Mouse (Mus musculus): Measurements from ENCODE around the gene Isoc2b. TPM values are rescaled to one million over a fixed set of nuclear protein-coding genes. Genes with fewer than 3 reads are reported as not detected.
"Not testable (repeated sequence)": the region's sequence is repeated elsewhere in the genome, so short reads cannot be mapped to it uniquely, and the experiment has no call there.

The Isoc2b gene
- total RNA-seq, 2 experiments from 2014 or later = 12.5 to 13.3 TPM

GRCm38 (mm10) chr7:4876753-4877221, 6.7 kb upstream of the Isoc2b start, which contains the start of gene Isoc2a:
Gene Isoc2a, plus strand, starts transcription at chr7:4877153.
- ATAC-seq (replicated peaks; ENCODE audit: low FRiP score, low TSS enrichment, poor library complexity, severe bottlenecking) = peak; percentile 99

GRCm38 (mm10) chr7:4866631-4867180, 3.4 kb downstream of the Isoc2b start:
- ATAC-seq (replicated peaks; ENCODE audit: low FRiP score, low TSS enrichment, poor library complexity, severe bottlenecking) = no peak

- ATAC-seq (replicated peaks; ENCODE audit: low FRiP score, low TSS enrichment, poor library complexity, severe bottlenecking) = peak; percentile 99
Measured at GRCm38 (mm10) chr7:4865579-4866493, 4.2 kb downstream of the Isoc2b start.

- 0 out of 2 replicates have a peak, but pooled peaks have one; percentile 39 for ATAC-seq (replicated peaks; ENCODE audit: low FRiP score, low TSS enrichment, poor library complexity, severe bottlenecking)
Measured at GRCm38 (mm10) chr7:4865090-4865489, 5.0 kb downstream of the Isoc2b start.

GRCm38 (mm10) chr7:4864130-4864845, 5.8 kb downstream of the Isoc2b start:
- ATAC-seq (replicated peaks; ENCODE audit: low FRiP score, low TSS enrichment, poor library complexity, severe bottlenecking) = no peak

- no peak for ATAC-seq (replicated peaks; ENCODE audit: low FRiP score, low TSS enrichment, poor library complexity, severe bottlenecking)
Measured at GRCm38 (mm10) chr7:4863541-4864080, 6.4 kb downstream of the Isoc2b start.

GRCm38 (mm10) chr7:4863041-4863440, 7.0 kb downstream of the Isoc2b start:
- ATAC-seq (replicated peaks; ENCODE audit: low FRiP score, low TSS enrichment, poor library complexity, severe bottlenecking) = no peak

GRCm38 (mm10) chr7:4860926-4861325, 9.1 kb downstream of the Isoc2b start:
- ATAC-seq (replicated peaks; ENCODE audit: low FRiP score, low TSS enrichment, poor library complexity, severe bottlenecking) = not testable (repeated sequence)

- ATAC-seq (replicated peaks; ENCODE audit: low FRiP score, low TSS enrichment, poor library complexity, severe bottlenecking) = no peak
Measured at GRCm38 (mm10) chr7:4859418-4859978, 10.6 kb downstream of the Isoc2b start.

- no peak for ATAC-seq (replicated peaks; ENCODE audit: low FRiP score, low TSS enrichment, poor library complexity, severe bottlenecking)
Measured at GRCm38 (mm10) chr7:4857321-4857720, 12.7 kb downstream of the Isoc2b start.

- no peak for ATAC-seq (replicated peaks; ENCODE audit: low FRiP score, low TSS enrichment, poor library complexity, severe bottlenecking)
Measured at GRCm38 (mm10) chr7:4856508-4856907, 13.6 kb downstream of the Isoc2b start.

GRCm38 (mm10) chr7:4853613-4854012, 16.4 kb downstream of the Isoc2b start:
- ATAC-seq (replicated peaks; ENCODE audit: low FRiP score, low TSS enrichment, poor library complexity, severe bottlenecking) = no peak

- no peak for ATAC-seq (replicated peaks; ENCODE audit: low FRiP score, low TSS enrichment, poor library complexity, severe bottlenecking)
Measured at GRCm38 (mm10) chr7:4851315-4851688, 18.8 kb downstream of the Isoc2b start.

- ATAC-seq (replicated peaks; ENCODE audit: low FRiP score, low TSS enrichment, poor library complexity, severe bottlenecking) = no peak
Measured at GRCm38 (mm10) chr7:4850621-4851314, 19.3 kb downstream of the Isoc2b start.

- ATAC-seq (replicated peaks; ENCODE audit: low FRiP score, low TSS enrichment, poor library complexity, severe bottlenecking) = no peak
Measured at GRCm38 (mm10) chr7:4849372-4849771, 20.7 kb downstream of the Isoc2b start.

GRCm38 (mm10) chr7:4844917-4845309, 25.1 kb downstream of the Isoc2b start:
- ATAC-seq (replicated peaks; ENCODE audit: low FRiP score, low TSS enrichment, poor library complexity, severe bottlenecking) = peak; percentile 9; the same call in 1 of the 2 replicates

GRCm38 (mm10) chr7:4844245-4844916, 25.7 kb downstream of the Isoc2b start, which contains the start of gene Shisa7:
Gene Shisa7, minus strand, starts transcription at chr7:4844696.
- ATAC-seq (replicated peaks; ENCODE audit: low FRiP score, low TSS enrichment, poor library complexity, severe bottlenecking) = no peak

- ATAC-seq (replicated peaks; ENCODE audit: low FRiP score, low TSS enrichment, poor library complexity, severe bottlenecking) = no peak
Measured at GRCm38 (mm10) chr7:4843604-4844244, 26.3 kb downstream of the Isoc2b start.

Data from megakaryocyte-erythroid progenitor cell, adult 5-6 weeks (primary cell).